Mouse (Mus musculus): ENCODE data around the gene Ubxn4.
"Not testable (repeated sequence)": the region's sequence is repeated elsewhere in the genome, so short reads cannot be mapped to it uniquely, and the experiment has no call there.

The Ubxn4 gene

DNA sequence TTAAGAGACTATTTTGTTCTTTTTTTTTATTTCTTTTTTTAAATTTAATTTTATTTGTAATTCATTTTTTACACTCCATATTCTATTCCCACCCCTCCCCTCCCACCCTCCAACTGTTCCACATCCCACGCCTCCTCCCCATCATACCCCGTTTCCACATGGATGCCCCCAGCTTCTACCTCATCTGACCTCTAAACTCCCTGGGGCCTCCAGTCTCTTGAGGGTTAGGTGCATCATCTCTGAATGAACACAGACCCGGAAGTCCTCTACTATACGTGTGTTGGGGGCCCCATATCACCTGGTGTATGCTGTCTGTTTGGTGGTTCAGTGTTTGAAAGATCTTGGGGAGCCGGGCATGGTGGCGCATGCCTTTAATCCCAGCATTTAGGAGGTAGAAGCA, 75.5 kb downstream of the Ubxn4 start:
- not testable (repeated sequence) for DNase-seq

DNA sequence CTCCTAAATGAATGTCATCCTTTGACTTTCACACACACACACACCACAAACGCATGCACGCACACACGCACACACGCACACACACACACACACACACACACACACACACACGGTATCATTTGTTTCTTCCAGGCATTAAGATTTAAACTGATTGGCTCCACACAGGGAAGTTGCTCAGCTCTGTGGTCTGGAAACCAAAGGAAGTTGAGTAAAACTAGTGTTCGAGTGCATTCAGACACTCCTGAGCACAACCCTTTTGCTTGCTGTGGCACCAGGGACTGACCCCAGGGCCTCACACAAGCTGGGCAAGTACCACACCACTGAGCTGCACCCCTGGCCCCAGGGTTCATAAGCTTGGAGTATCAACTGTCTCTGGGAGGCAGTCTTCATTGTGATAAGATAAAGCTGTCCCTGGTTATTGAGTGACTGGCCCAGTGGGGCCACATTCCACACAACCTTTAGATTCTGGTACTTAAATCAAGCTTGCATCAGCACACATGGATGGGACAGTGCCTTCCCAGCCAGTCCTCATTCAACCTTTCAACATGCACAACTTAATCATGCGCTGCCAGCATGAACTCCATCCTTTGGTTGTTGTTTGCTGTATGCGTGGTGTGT, 79.4 kb downstream of the Ubxn4 start:
- no peak for DNase-seq

DNA sequence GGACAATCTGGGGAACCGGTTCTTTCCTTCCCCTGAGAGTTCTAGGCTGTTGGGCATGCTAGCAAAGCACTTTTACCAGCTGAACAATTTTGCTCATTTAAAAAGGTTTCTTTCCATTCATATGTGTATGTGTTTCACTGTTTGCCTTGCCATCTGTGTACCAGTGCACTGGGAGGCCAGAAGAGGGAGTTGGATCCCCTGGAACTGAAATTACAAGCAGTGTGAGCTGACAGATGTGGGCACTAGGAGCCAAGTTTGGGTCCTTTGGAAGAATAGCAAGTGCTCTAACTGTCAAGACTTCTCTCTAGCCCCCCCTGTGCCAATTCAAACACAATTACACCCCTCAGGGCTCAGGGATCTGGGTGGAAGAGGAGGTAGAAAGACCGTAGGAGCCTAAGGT, 81.0 kb downstream of the Ubxn4 start:
- no peak for DNase-seq

- DNase-seq = no peak
Measured at GRCm38 (mm10) chr1:128327165-128327564, 83.4 kb downstream of the Ubxn4 start.

DNA sequence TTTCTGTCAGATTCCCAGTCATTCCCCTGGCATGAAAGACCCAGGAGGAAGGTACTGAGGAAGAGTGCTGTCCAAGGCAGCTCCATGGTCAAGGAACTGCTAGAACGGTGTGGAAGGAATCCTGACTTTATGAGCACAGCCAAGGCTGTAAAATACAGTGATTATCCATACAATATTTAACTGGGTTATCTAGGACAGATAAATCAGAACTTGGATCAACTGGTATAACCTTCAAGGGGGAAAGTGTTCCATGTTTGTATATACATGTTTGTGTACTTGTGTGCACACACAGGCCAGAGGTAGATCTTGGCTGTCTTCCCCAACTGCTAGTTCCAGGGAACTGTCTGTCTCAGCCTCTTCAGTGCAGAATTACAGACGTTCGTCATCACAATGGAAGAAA, 84.5 kb downstream of the Ubxn4 start, which contains the start of gene Lct:
Gene Lct, minus strand, starts transcription at position 101 of the 400 bp plus-strand sequence.
- DNase-seq = no peak

All from kidney, adult 9 months (tissue).